Mouse (Mus musculus): ENCODE measurements around the gene Rb1. TPM values are rescaled to one million over a fixed set of nuclear protein-coding genes. Genes with fewer than 3 reads are reported as not detected.

Gene Rb1
- polyA plus RNA-seq, 1 experiment from 2014 or later: 27.1 TPM

DNA sequence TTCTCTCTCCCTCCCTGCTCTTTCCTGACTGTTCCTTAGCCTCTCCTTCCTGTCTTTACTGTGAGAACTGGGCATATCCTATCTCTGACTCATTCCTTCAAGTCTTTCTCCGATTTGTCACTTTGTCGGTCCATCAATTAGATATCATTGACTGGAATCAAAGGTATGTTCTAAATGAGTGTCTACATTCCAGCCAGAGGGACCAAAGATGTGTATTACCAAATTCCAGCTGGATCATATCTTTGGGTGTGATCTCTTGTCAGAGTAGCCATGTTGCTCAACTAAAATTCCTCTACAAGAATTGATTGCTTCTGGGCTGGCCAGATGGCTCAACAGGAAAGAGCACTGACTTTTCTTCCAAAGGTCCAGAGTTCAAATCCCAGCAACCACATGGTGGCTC lies 32.0 kb downstream of the Rb1 start:
- Histone ChIP-seq H3K36me3 (peaks cover 37% of the 10 kb centered on the region), H3K4me1 (replicated peaks) (no peaks in the 10 kb centered on the region), H3K4me3 (no peak overlapping the region), H3K9me3 (no peaks in the 10 kb centered on the region), H3K27me3 (ENCODE audit: insufficient read depth, poor library complexity, severe bottlenecking) (no peaks in the 10 kb centered on the region), H3K27ac (no peak overlapping the region)
- DNase-seq (ENCODE audit: low spot score): no peak
- WGBS: 94% methylated on average over 2 of the region's 2 CpGs

DNA sequence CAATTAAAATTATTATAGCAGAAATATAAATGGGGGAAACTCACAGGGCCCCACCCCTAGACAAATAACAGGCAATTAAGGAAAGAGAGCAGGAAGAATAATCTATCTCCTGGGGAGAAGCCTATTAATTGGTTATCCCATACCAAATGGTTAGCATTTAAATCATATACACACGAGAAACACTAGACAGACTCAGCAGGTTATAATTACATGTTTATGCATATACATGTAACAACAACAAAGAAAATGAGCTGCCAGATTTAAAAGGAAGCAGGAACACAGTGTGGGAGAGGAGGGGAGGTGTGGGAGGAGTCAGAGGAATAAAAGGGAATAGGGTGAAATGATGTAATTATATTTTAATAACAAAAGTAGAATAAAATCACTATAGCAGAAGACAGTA lies 33.2 kb downstream of the Rb1 start:
- H3K27ac ChIP-seq: no peak overlapping the region
- H3K27me3 ChIP-seq (ENCODE audit: insufficient read depth, poor library complexity, severe bottlenecking): no peaks in the 10 kb centered on the region
- no peak for DNase-seq (ENCODE audit: low spot score)
- H3K36me3 ChIP-seq: peaks cover 38% of the 10 kb centered on the region
- 83% methylated on average over 1 of the region's 1 CpGs for WGBS
- H3K4me3 ChIP-seq: no peak overlapping the region
- H3K9me3 ChIP-seq: no peaks in the 10 kb centered on the region
- H3K4me1 ChIP-seq (replicated peaks): no peaks in the 10 kb centered on the region

GRCm38 (mm10) chr14:73289915-73290314 lies 35.7 kb downstream of the Rb1 start:
- 92% methylated on average over 2 of the region's 2 CpGs for WGBS
- H3K36me3 ChIP-seq: peaks cover 31% of the 10 kb centered on the region
- no peaks in the 10 kb centered on the region for H3K27me3 ChIP-seq (ENCODE audit: insufficient read depth, poor library complexity, severe bottlenecking)
- no peak for DNase-seq (ENCODE audit: low spot score)
- no peak overlapping the region for H3K27ac ChIP-seq
- no peaks in the 10 kb centered on the region for H3K9me3 ChIP-seq
- no peak overlapping the region for H3K4me3 ChIP-seq
- H3K4me1 ChIP-seq (replicated peaks): no peaks in the 10 kb centered on the region

- 34% methylated on average over 1 of the region's 1 CpGs for WGBS
- H3K27ac ChIP-seq: no peak overlapping the region
- no peak for DNase-seq (ENCODE audit: low spot score)
Observed at GRCm38 (mm10) chr14:73280996-73281395, 44.6 kb downstream of the Rb1 start.

DNA sequence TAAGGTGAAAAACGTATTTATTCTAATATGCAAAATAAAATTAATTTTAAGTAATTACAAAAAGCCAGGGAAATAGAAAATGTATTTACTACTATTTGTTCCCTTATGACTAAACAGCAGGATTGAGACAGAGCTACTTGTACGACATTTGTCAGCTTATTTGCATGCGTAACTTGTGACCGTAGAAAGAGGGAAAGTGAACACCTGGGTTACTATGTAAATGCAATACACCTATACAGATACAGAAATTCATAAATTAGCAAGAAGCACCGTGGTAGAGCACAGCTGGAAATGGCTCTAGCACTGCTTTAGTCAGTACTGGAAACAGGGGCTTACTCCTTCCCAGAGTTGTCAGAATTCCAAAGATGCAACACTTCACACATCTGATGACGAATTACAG lies 46.5 kb downstream of the Rb1 start:
- no peaks in the 10 kb centered on the region for H3K9me3 ChIP-seq
- no peak overlapping the region for H3K27ac ChIP-seq
- H3K4me1 ChIP-seq (replicated peaks): peaks cover 9% of the 10 kb centered on the region; the same call in 1 of the 2 replicates
- no peak overlapping the region for H3K4me3 ChIP-seq
- H3K27me3 ChIP-seq (ENCODE audit: insufficient read depth, poor library complexity, severe bottlenecking): no peaks in the 10 kb centered on the region
- H3K36me3 ChIP-seq: peaks cover 31% of the 10 kb centered on the region
- no peak for DNase-seq (ENCODE audit: low spot score)
- WGBS: 91% methylated on average over 6 of the region's 6 CpGs

More at GRCm38 (mm10) chr14:73280996-73281395, 44.6 kb downstream of the Rb1 start:
- peaks cover 29% of the 10 kb centered on the region for H3K36me3 ChIP-seq
- H3K27me3 ChIP-seq (ENCODE audit: insufficient read depth, poor library complexity, severe bottlenecking): no peaks in the 10 kb centered on the region
- H3K4me3 ChIP-seq: no peak overlapping the region
- H3K9me3 ChIP-seq: no peaks in the 10 kb centered on the region
- H3K4me1 ChIP-seq (replicated peaks): 0 out of 2 replicates have a peak, but pooled peaks cover 6% of the 10 kb centered on the region

DNA sequence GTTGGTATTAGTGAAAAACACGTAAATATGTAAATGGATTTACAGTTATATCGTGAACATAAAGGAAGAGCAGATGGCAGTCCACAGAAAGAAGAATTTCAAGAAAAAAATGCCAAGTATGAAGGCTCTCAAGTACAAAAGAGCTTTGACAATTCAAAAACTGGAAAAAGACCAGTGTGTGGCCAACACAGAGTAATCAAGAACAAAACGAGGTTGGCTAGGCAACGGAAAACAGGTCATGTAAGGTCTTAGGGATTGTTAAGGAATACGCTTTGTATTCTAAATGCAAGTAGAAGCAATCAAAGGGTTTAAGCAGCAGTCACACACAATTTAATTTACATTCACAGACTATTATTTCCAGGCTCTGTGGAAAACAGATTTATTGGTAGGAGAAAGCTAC lies 53.8 kb downstream of the Rb1 start:
- Histone ChIP-seq H3K36me3 (peaks cover 31% of the 10 kb centered on the region), H3K27me3 (ENCODE audit: insufficient read depth, poor library complexity, severe bottlenecking) (no peaks in the 10 kb centered on the region), H3K4me3 (no peak overlapping the region), H3K4me1 (replicated peaks) (peaks cover 24% of the 10 kb centered on the region), H3K27ac (no peak overlapping the region), H3K9me3 (no peaks in the 10 kb centered on the region)
- DNase-seq (ENCODE audit: low spot score): no peak
- WGBS: 48% methylated on average over 5 of the region's 5 CpGs

GRCm38 (mm10) chr14:73266166-73266565 lies 59.5 kb downstream of the Rb1 start:
- 90% methylated on average over 3 of the region's 3 CpGs for WGBS
- H3K4me1 ChIP-seq (replicated peaks): no peaks in the 10 kb centered on the region
- H3K4me3 ChIP-seq: no peak overlapping the region
- H3K27ac ChIP-seq: no peak overlapping the region
- peaks cover 57% of the 10 kb centered on the region for H3K36me3 ChIP-seq
- DNase-seq (ENCODE audit: low spot score): no peak
- peaks cover 13% of the 10 kb centered on the region for H3K9me3 ChIP-seq
- H3K27me3 ChIP-seq (ENCODE audit: insufficient read depth, poor library complexity, severe bottlenecking): no peaks in the 10 kb centered on the region

DNA sequence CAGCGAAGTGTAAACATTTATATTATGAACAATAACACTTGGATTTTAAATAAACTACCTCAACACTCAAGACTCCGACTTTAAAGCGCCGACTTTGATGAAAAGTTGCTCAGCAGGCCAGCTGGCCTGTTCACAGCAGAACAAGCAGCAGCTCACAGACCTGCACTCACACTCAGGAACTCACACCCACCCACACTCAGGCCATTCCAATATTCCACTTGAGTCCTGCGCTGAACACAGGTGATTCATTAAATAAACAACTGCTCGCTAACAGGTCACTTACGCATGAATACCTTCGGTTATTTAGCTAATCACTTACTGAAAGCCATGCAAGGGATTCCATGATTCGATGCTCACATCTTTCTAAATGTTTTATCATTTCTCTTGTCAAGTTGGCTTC lies 63.4 kb downstream of the Rb1 start:
- peaks cover 47% of the 10 kb centered on the region for H3K36me3 ChIP-seq
- WGBS: 95% methylated on average over 9 of the region's 9 CpGs
- H3K27me3 ChIP-seq (ENCODE audit: insufficient read depth, poor library complexity, severe bottlenecking): no peaks in the 10 kb centered on the region
- no peak overlapping the region for H3K4me3 ChIP-seq
- peaks cover 13% of the 10 kb centered on the region for H3K9me3 ChIP-seq
- no peak overlapping the region for H3K27ac ChIP-seq
- H3K4me1 ChIP-seq (replicated peaks): no peaks in the 10 kb centered on the region
- DNase-seq (ENCODE audit: low spot score): no peak

DNA sequence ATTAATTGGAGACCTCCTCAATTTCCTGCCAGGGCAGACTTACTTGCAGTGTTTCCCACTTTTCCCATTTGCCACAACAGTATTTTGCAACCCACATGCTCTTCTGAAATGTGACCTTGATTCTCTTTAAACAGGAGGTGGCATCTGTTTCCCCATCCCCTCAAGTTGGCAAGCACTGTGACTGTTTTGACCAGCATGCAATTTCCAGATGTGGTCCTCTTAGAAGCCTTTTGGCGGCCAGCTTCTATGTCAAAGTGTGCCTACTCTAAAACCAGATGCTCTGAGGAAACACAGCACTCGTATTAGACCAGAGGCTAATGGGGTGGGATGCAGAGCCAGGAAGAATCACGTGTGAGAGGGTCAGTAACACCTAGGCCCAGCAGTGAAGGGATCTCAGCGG lies 67.4 kb downstream of the Rb1 start:
- H3K27ac ChIP-seq: no peak overlapping the region
- peaks cover 21% of the 10 kb centered on the region for H3K36me3 ChIP-seq
- H3K27me3 ChIP-seq (ENCODE audit: insufficient read depth, poor library complexity, severe bottlenecking): no peaks in the 10 kb centered on the region
- WGBS: 71% methylated on average over 4 of the region's 4 CpGs
- no peaks in the 10 kb centered on the region for H3K9me3 ChIP-seq
- no peak overlapping the region for H3K4me3 ChIP-seq
- H3K4me1 ChIP-seq (replicated peaks): peaks cover 13% of the 10 kb centered on the region
- no peak for DNase-seq (ENCODE audit: low spot score)

- Histone ChIP-seq H3K27ac (no peak overlapping the region), H3K4me1 (replicated peaks) (peaks cover 21% of the 10 kb centered on the region), H3K27me3 (ENCODE audit: insufficient read depth, poor library complexity, severe bottlenecking) (no peaks in the 10 kb centered on the region), H3K36me3 (peaks cover 12% of the 10 kb centered on the region), H3K9me3 (no peaks in the 10 kb centered on the region), H3K4me3 (no peak overlapping the region)
- no peak for DNase-seq (ENCODE audit: low spot score)
- 85% methylated on average over 7 of the region's 7 CpGs for WGBS
Observed at GRCm38 (mm10) chr14:73257348-73257747, 68.3 kb downstream of the Rb1 start.

DNA sequence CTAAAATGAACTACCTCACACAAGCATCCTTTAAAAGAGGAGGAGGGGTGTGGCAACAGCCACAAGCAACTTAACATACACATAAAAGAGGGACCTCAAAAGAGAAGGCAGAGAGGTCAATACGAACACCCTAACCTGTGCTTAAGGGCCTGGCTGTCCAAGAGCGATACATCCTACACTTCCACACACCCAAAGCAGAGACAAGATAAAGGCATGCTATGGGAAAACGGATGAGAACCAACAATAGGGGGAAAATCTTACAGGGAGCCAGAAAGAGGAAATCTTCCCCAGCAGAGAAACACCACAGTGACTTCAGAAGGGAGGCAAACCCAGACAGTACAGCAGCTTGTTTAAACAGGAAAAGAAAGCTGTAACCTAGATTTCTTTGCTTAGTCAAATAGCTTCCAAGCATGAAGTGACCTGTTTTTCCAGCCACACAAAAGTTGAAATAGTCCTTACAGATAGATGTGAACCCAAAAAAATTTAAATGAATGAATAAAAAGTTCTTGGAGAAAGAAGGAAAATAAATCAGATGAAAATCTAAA lies 70.1 kb downstream of the Rb1 start:
- 47% methylated on average over 3 of the region's 3 CpGs for WGBS
- DNase-seq (ENCODE audit: low spot score): no peak
- Histone ChIP-seq H3K4me3 (no peak overlapping the region), H3K27ac (no peak overlapping the region), H3K4me1 (replicated peaks) (peaks cover 25% of the 10 kb centered on the region), H3K36me3 (peaks cover 5% of the 10 kb centered on the region; the same call in 1 of the 2 replicates), H3K9me3 (no peaks in the 10 kb centered on the region), H3K27me3 (ENCODE audit: insufficient read depth, poor library complexity, severe bottlenecking) (no peaks in the 10 kb centered on the region)

DNA sequence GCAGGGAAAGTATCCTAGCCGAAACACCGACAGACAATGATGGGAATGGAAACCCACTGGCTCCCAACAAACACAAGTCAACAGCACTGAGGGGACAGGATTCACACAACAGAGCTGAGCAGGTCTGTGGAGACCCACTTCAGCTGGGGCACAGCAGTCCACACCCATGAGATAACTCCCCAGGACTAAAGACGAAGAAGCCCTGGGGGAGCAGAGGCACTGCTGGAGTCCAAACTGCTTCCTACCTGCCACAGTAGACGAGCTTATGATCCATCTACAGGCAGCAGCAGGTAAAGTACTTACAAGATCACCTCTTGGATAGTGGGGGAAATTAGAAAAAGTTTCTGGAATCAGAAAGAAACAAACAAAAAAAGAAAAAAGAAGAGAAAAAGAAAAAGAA lies 71.2 kb downstream of the Rb1 start:
- no peak for DNase-seq (ENCODE audit: low spot score)
- Histone ChIP-seq H3K27ac (0 out of 2 replicates have a peak overlapping the region, but pooled peaks have one; percentile 35), H3K9me3 (no peaks in the 10 kb centered on the region), H3K4me3 (no peak overlapping the region), H3K4me1 (replicated peaks) (peaks cover 25% of the 10 kb centered on the region), H3K36me3 (peaks cover 13% of the 10 kb centered on the region; the same call in 1 of the 2 replicates), H3K27me3 (ENCODE audit: insufficient read depth, poor library complexity, severe bottlenecking) (no peaks in the 10 kb centered on the region)
- 51% methylated on average over 4 of the region's 4 CpGs for WGBS

DNA sequence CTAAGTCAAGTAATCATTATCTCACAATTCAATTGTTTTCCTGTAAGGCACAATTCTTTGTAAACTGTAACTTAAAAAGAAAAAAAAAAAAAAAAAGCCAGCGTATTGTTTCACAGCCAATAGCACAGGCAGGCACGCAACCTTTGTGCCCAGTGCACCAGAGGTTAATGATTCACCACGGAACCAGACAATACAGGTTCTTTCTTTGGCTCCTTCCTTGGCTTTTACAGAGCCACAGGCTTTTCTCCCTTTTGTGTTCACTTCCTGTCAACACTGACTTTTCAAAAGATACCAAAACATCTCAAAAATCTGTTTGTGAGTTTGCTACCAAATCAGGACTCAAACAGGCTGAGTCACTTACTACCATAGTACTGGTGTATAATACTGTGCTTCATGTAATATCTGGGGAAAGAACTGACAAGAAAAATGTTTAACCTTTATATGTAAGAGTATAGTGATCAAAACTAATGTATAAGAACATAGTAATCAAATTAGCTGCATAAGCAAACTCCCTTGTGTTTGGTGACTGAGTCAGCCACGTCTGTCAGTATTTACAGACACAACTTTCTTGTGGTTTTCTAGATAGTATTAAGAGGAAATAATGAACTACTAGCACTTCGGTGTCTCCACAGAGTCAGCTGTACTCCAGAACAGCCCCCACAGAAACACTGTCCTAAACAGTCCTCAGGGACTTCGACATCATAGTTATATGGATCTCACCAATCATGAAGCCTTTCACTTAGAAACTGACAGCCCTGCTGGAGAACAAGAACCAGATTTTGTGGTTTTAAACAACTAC lies 72.0 kb downstream of the Rb1 start:
- Histone ChIP-seq H3K27me3 (ENCODE audit: insufficient read depth, poor library complexity, severe bottlenecking) (no peaks in the 10 kb centered on the region), H3K9me3 (no peaks in the 10 kb centered on the region), H3K4me3 (no peak overlapping the region), H3K36me3 (peaks cover 13% of the 10 kb centered on the region; the same call in 1 of the 2 replicates), H3K27ac (peak overlapping the region; percentile 45; the same call in 1 of the 2 replicates), H3K4me1 (replicated peaks) (peaks cover 25% of the 10 kb centered on the region)
- WGBS: 46% methylated on average over 6 of the region's 6 CpGs
- DNase-seq (ENCODE audit: low spot score): peak; percentile 28

Measured in hindbrain, embryonic 10.5 days (tissue).